Mouse (Mus musculus): ENCODE measurements around the gene Dnah2.

Dnah2 gene

DNA sequence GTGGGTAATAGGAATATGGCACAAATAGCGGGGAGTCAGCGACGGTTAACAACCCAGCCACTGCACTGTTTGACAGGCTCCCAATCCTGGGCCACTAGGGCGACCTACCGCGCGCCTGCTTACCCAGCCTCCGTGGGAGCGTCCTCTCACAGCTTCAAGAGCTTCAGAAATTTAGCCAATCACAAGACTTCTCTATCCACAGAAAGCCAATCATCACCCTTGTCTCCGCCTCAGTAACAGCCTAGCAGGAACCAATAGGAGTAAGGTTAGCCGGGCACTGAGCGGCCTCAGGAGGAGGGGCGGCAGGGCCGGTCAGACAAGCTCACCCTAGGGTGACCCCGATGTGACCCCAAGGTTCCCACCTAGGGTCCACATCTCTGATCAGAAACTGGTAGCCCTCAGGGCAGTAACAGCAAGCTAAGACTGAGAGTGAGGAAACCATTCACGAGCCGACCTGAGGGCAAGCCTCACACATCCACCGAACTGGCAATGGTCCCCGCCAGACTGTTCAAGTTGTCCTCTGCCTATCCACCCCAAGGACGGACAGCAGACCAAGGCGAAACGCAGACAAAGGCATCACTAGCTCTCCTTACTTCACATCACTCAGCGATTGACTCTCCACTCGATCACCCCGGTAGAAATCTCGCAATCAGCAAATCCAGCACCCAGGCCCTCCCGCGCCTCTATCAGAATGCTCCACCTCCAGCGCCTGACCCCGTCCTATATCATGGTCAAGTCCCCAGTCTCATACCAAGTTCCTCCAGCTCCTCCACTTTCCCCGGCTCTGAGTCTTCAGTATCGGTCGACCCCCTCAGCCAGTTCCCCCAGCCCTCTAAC lies 140.2 kb downstream of the Dnah2 start:
- DNase-seq (ENCODE audit: low read depth, low spot score): peak; percentile 99

GRCm38 (mm10) chr11:69407724-69408004 lies 141.2 kb downstream of the Dnah2 start:
- no peak for DNase-seq (ENCODE audit: low read depth, low spot score)

- DNase-seq (ENCODE audit: low read depth, low spot score): no peak
Observed at GRCm38 (mm10) chr11:69406867-69407723, 141.8 kb downstream of the Dnah2 start.

- no peak for DNase-seq (ENCODE audit: low read depth, low spot score)
Observed at GRCm38 (mm10) chr11:69406282-69406681, 142.6 kb downstream of the Dnah2 start.

DNA sequence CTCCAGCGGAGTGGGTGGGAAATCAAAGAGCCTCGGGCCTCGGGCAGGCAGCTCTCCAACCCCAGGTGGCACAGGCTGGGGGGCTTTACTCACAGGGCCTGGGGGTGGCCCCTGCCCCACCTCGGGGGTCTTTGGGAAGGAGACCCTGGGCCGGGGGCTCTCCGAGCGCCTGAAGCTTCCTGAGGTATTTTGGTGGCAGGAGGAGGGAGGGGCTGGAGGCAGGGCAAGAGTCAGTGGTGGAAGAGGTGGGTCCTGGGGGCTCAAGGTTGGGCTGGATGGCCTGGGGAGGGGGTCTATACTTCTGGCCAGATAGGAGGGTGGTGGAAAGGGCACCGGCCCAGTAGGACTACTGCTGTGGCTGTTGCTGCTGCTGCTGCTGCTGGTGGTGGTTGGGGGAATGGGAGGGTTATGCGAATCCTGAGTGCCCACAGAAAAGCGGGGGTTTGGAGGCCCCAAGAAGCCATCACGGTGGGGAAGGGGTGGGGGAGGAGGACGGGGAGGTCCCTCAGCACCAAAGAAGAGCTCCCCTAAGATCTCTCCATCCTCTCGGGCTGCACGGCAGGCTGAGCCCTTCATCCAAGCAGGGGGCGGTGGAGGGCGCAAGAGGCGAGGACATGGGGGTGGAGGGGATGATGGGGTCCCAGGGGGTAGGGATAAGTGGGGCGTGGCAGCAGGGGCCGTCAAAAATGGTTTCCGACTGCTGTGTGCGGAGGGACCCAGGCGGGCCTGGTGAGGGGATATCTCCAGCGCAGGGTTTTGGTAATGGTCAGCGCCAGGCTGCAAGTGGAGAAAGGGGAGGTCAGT lies 143.3 kb downstream of the Dnah2 start:
- DNase-seq (ENCODE audit: low read depth, low spot score): no peak

GRCm38 (mm10) chr11:69404595-69405396 lies 144.1 kb downstream of the Dnah2 start:
- no peak for DNase-seq (ENCODE audit: low read depth, low spot score)

DNA sequence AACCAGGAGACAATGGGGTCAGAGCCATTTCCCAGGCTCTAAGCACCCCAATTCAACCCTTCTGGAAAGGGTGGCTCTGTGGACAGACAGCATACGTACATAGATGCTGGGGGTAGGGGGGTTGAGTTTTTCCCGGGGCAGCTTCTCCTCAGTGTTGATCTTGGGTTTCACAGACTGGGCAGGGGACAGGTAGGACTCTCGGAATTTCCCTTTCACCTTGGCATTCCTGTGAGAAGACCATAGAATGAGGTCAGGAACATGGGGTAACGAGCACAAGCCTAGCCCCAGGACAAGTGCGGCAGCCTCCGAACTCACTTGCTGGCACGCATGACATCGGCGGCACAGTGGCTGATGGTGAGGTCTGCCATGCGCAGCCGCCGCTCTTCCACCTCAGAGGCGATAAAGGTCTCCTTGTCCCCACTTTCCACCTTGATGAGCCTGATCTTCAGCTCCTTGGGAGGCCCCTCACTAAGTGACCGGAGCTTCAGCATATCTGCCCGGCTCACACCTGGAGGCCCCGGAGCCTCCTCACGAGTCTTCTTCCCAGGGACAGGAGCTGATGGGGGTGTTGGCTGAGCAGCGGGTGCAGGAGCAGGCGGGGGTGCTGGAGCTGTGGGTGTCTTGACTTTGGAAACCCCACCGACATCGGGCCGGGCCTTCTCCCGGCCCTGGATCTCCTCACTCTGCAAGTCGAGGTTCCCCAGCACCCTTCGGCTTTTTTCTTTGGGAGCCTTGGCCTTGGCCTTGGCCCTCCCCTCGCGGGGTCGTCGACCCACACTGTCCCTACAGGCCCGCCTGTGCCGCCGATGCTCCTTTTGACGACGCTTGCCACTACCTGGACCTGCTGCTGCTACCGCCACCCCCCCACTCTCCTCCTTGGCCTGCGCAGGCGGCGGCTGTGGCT lies 145.0 kb downstream of the Dnah2 start:
- DNase-seq (ENCODE audit: low read depth, low spot score): no peak

GRCm38 (mm10) chr11:69401987-69402386 lies 146.9 kb downstream of the Dnah2 start:
- DNase-seq (ENCODE audit: low read depth, low spot score): no peak

DNA sequence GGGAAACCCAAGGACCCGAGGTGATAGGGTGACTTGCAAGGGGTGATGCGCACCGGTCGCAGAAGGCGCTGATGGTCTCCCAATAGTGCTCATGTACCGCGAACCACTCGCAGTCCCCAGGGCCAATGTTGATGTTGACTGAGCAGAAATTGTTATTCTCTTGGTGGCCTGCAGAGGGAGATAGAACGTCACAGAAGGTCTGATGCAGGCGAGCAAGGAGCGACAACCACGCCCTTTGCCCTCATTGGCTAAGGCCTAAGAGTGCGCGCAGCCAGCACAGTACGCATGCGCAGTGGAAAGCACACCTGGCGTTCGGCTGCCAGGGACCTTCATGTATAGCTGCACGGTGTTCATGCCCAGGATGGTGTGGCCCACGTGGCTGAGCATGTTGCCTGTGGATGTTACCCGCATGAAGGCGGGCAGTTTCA lies 147.7 kb downstream of the Dnah2 start:
- DNase-seq (ENCODE audit: low read depth, low spot score): peak; percentile 98

- no peak for DNase-seq (ENCODE audit: low read depth, low spot score)
Observed at GRCm38 (mm10) chr11:69400083-69400850, 148.6 kb downstream of the Dnah2 start.

DNA sequence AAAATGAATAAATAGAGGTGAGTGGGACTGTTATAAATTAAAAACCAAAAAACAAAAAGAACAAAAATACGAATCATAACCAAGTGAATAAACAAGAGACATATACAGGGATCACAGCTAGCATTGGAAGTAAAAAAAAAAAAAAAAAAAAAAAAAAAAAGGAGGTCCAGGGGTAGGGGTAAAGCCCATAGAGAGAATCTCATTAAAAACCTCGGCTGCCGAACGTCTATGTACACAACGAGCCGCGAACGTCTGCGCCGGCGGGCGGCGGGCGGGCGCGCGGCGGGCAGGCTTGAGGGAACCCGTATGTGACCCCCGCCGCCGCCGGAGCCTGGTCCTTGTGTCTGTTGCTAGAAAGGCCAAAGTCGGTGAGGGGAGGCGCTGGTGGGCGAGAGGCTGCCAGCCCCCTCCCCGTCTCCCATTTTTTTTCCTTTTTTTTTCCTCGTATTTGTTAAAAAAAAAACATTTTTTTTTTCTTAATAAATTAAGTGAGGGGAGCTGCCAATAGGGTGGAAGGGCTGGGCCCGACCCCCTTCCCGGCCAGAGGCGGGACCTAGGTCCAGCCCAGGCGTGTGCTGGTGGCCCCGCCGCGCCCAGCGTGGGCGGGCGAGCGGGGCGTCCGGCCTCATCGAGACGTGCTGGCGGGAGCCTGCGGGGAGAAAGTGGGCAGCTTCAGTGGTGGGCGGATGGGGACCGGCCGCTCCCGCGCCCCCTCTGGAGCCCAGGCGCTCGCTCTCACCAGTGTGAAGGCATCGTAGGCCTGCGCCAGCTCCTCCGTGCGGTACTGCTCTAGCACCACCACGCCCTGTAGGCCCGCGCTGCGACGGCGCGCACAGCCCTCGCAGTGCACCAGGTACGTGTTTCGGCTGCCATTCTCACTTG lies 149.5 kb downstream of the Dnah2 start:
- DNase-seq (ENCODE audit: low read depth, low spot score): no peak

DNA sequence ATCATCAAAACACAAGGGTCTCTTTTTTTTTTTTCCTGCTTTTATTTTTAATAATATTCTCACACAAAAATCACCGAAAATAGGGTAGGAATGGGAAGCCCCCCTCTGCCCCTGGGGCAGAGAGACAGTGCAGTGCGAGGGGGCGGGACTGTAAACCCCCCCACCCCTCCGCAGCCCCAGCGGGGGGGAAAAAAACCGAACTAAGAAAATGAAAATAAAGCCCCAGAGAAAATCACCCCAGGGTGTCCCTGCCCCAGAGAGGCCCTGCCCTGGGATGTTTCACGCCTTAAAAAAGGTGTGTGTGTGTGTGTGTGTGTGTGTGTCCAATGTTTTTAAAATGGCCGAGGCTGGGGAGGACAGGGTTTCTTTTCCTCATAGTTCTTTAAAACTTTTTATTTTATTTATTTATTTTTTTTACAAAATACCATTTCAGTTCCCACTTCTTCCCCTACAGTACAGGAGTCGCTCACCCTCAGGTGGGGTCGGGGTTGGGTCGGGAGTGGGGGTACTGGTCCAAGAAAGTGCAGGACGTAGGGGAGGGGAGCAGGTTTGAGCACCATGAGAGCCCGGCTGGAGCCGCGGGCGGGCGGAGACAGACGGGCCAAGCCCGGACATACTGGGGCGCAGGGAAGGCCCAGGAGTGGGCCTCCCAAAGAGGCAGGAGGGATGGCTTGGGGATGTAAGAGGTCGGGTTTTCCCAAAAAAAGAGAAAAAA lies 150.3 kb downstream of the Dnah2 start:
- no peak for DNase-seq (ENCODE audit: low read depth, low spot score)

DNA sequence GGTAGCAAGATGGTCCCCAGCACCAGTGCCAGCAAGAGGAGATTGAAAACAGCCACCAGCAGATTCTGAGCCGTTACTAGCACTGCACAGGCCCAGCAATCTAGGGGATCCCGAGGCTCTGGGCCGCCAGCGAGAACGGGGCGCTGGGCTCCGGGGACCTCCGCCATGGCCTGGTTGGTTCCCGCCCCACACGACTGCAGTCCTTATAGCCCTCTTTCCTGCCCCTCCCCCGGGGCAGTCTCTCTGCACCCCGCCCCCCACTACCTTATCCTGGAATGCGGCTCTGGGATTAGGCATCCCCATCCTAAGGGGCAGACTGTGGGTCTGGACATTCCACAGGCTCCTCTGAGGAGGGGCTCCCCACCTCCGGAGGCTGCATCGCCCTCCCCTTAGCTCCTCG lies 150.9 kb downstream of the Dnah2 start, which contains the start of gene Tmem88:
Gene Tmem88 (minus strand): TSS at position 176 of the 400 bp plus-strand sequence.
- peak; percentile 32 for DNase-seq (ENCODE audit: low read depth, low spot score)

GRCm38 (mm10) chr11:69397581-69398057 lies 151.3 kb downstream of the Dnah2 start:
- DNase-seq (ENCODE audit: low read depth, low spot score): peak; percentile 45

DNA sequence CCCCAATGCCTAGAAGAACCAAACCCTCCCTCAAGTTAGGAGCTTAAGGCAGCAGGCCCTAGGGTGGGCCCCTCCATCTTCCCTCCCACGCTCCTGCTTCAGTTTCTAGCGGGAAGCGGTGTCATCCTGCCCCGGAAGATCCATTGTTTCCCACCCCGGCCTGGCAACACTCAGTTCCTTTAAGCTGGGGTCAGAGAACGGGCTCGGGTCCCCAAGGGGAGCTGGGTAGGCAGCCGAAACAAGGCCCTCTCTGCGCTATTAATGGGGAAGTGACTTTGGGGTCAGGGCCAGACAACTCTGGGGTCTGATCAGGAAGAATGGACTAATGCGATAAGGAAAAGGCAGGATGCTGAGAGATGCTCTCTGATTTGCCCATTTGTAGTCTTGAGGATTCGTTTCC lies 152.1 kb downstream of the Dnah2 start:
- peak; percentile 29 for DNase-seq (ENCODE audit: low read depth, low spot score)

GRCm38 (mm10) chr11:69395634-69396373 lies 153.1 kb downstream of the Dnah2 start:
- DNase-seq (ENCODE audit: low read depth, low spot score): peak; percentile 100

- DNase-seq (ENCODE audit: low read depth, low spot score): peak; percentile 98
Observed at GRCm38 (mm10) chr11:69395235-69395633, 153.7 kb downstream of the Dnah2 start, which contains the start of the genes Naa38 and Cyb5d1. Gene Naa38 (plus strand): TSS chr11:69395487. Gene Cyb5d1 (minus strand): TSS chr11:69395631.

Measured in brain, adult 2 months (tissue).